In the genomic region with DNA sequence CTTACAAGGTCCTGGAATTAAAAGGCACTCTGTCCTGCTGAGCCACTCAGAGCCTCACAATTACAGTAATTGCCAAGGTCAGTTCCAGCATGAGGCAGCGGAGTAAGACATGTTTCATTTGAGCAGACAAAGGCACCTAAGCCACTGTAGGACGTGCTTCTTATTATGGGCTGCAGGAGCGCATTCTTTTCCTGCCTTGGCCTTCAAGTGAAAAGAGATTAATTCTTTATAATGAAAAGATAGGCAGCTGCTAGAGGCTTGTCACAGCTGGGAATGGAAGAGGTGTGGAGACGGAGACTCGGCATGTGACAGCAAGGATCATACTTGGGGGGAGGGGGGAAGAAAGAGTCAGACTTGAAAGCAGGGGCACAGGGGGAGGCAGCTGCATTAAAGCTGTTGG, we compare ENCODE assay signal across 15 mouse cellular contexts.
A peak's percentile ranks its signal among the peaks of the same experiment; 100 is the strongest.
DNase-seq lines count a peak whose midpoint lies in the region; ATAC-seq and TF ChIP-seq lines count a peak whose summit lies in the region.
"Had no signal": no experiment of that assay in that cellular context is flagged by ENCODE, and none has a peak within 500 bp of the region (broad histone marks: within the 10 kb centered on the region; RNA-seq: fewer than 3 reads in every experiment).

No protein-coding gene starts in this region.

- no peak overlapping the region for H3K9ac ChIP-seq in hindbrain, embryonic 11.5 days (ENCODE audit: low read depth, low read length)
- H3K9ac ChIP-seq in hindbrain, embryonic 12.5 days, result no peak overlapping the region
- no peak overlapping the region for H3K9ac ChIP-seq in midbrain, embryonic 13.5 days (replicated peaks)
- H3K9ac ChIP-seq in lung, postnatal 0 days (replicated peaks; ENCODE audit: low read depth), result no peak overlapping the region
- H3K9ac ChIP-seq: limb, embryonic 12.5 days had no signal

- no peak overlapping the region for H3K4me2 ChIP-seq in hindbrain, embryonic 11.5 days (replicated peaks; ENCODE audit: low read depth, low read length)
- no peak overlapping the region for H3K4me2 ChIP-seq in hindbrain, embryonic 12.5 days (replicated peaks)
- H3K4me2 ChIP-seq in midbrain, embryonic 13.5 days (replicated peaks), result no peak overlapping the region
- no peak overlapping the region for H3K4me2 ChIP-seq in lung, postnatal 0 days (replicated peaks; ENCODE audit: low read depth, low read length)
- H3K4me2 ChIP-seq: limb, embryonic 12.5 days had no signal

- no peak for TF ChIP-seq EP300 in lung, postnatal 0 days (IDR thresholded peaks at IDR 0.05)

- peaks cover 34% of the 10 kb centered on the region for H3K4me1 ChIP-seq in hindbrain, embryonic 10.5 days (replicated peaks)
- no peaks in the 10 kb centered on the region; the same call in 1 of the 2 replicates for H3K4me1 ChIP-seq in hindbrain, embryonic 11.5 days (replicated peaks; ENCODE audit: control insufficient read depth, insufficient read depth, low read length)
- H3K4me1 ChIP-seq in hindbrain, embryonic 12.5 days, result peaks cover 24% of the 10 kb centered on the region
- H3K4me1 ChIP-seq in midbrain, embryonic 13.5 days (replicated peaks), result peaks cover 39% of the 10 kb centered on the region
- H3K4me1 ChIP-seq in lung, postnatal 0 days (ENCODE audit: insufficient read depth, low read depth, low read length), result no peaks in the 10 kb centered on the region

- ATAC-seq in hindbrain, embryonic 11.5 days (ENCODE audit: low FRiP score), result no peak
- 0 out of 2 replicates have a peak, but pooled peaks have one; percentile 52 for ATAC-seq in hindbrain, embryonic 12.5 days (ENCODE audit: low FRiP score)
- ATAC-seq in midbrain, embryonic 13.5 days, result peak; percentile 85
- ATAC-seq in lung, postnatal 0 days, result no peak
- ATAC-seq: intestine, embryonic 16.5 days had no signal

- DNase-seq in hindbrain, embryonic 10.5 days (ENCODE audit: low spot score), result no peak
- no peak for DNase-seq in hindbrain, embryonic 11.5 days (ENCODE audit: low spot score)
- no peak for DNase-seq in lung, postnatal 0 days (ENCODE audit: low spot score)
- DNase-seq in cerebellum, postnatal 14 days, result no peak
- DNase-seq in heart, adult 11 months, result no peak
- no peak for DNase-seq in liver
- DNase-seq: heart, adult 2 months; heart, postnatal 10 days; kidney, postnatal 10 days; thymus, postnatal 25 days had no signal

- peaks cover 12% of the 10 kb centered on the region for H3K36me3 ChIP-seq in hindbrain, embryonic 10.5 days
- H3K36me3 ChIP-seq in hindbrain, embryonic 11.5 days (ENCODE audit: control insufficient read depth, insufficient read depth, low read length), result no peaks in the 10 kb centered on the region
- no peaks in the 10 kb centered on the region for H3K36me3 ChIP-seq in hindbrain, embryonic 12.5 days
- H3K36me3 ChIP-seq in midbrain, embryonic 13.5 days, result peaks cover 4% of the 10 kb centered on the region; the same call in 1 of the 2 replicates
- no peaks in the 10 kb centered on the region for H3K36me3 ChIP-seq in lung, postnatal 0 days (ENCODE audit: insufficient read depth, low read length)
- H3K36me3 ChIP-seq: limb, embryonic 12.5 days had no signal

- H3K27ac ChIP-seq in hindbrain, embryonic 10.5 days, result peak overlapping the region; percentile 78
- no peak overlapping the region for H3K27ac ChIP-seq in hindbrain, embryonic 11.5 days (ENCODE audit: low read depth, low read length)
- H3K27ac ChIP-seq in hindbrain, embryonic 12.5 days, result peak overlapping the region; percentile 73
- peak overlapping the region; percentile 76 for H3K27ac ChIP-seq in midbrain, embryonic 13.5 days
- no peak overlapping the region for H3K27ac ChIP-seq in lung, postnatal 0 days (ENCODE audit: low read length)
- H3K27ac ChIP-seq: heart, adult 2 months; macrophage had no signal

- TF ChIP-seq CTCF in lung, postnatal 0 days (IDR thresholded peaks at IDR 0.05), result no peak

- WGBS in hindbrain, embryonic 10.5 days, result 48% methylated on average over 5 of the region's 5 CpGs
- 34% methylated on average over 5 of the region's 5 CpGs for WGBS in hindbrain, embryonic 11.5 days
- WGBS in hindbrain, embryonic 12.5 days, result 24% methylated on average over 5 of the region's 5 CpGs
- WGBS in midbrain, embryonic 13.5 days, result 9% methylated on average over 5 of the region's 5 CpGs
- WGBS in lung, postnatal 0 days, result 70% methylated on average over 5 of the region's 5 CpGs

- H3K9me3 ChIP-seq in hindbrain, embryonic 10.5 days, result peaks cover 14% of the 10 kb centered on the region; the same call in 1 of the 2 replicates
- no peaks in the 10 kb centered on the region for H3K9me3 ChIP-seq in hindbrain, embryonic 11.5 days (ENCODE audit: control insufficient read depth, low read length)
- H3K9me3 ChIP-seq in hindbrain, embryonic 12.5 days (replicated peaks), result peaks cover 3% of the 10 kb centered on the region; the same call in 1 of the 2 replicates
- 0 out of 2 replicates have a peak, but pooled peaks cover 6% of the 10 kb centered on the region for H3K9me3 ChIP-seq in midbrain, embryonic 13.5 days
- H3K9me3 ChIP-seq in lung, postnatal 0 days (ENCODE audit: low read length), result no peaks in the 10 kb centered on the region

- H3K27me3 ChIP-seq in hindbrain, embryonic 10.5 days (ENCODE audit: insufficient read depth, poor library complexity, severe bottlenecking), result no peaks in the 10 kb centered on the region
- no peaks in the 10 kb centered on the region for H3K27me3 ChIP-seq in hindbrain, embryonic 11.5 days (ENCODE audit: control insufficient read depth, insufficient read depth, low read length)
- H3K27me3 ChIP-seq in hindbrain, embryonic 12.5 days, result no peaks in the 10 kb centered on the region
- no peaks in the 10 kb centered on the region for H3K27me3 ChIP-seq in midbrain, embryonic 13.5 days
- H3K27me3 ChIP-seq in lung, postnatal 0 days (replicated peaks; ENCODE audit: insufficient read depth, low read length), result no peaks in the 10 kb centered on the region
- H3K27me3 ChIP-seq: limb, embryonic 12.5 days had no signal

- H3K4me3 ChIP-seq in hindbrain, embryonic 10.5 days, result no peak overlapping the region
- H3K4me3 ChIP-seq in hindbrain, embryonic 11.5 days (ENCODE audit: low read depth, low read length), result no peak overlapping the region
- no peak overlapping the region for H3K4me3 ChIP-seq in hindbrain, embryonic 12.5 days
- no peak overlapping the region for H3K4me3 ChIP-seq in midbrain, embryonic 13.5 days (replicated peaks)
- H3K4me3 ChIP-seq in lung, postnatal 0 days (ENCODE audit: low read depth, low read length), result no peak overlapping the region
- H3K4me3 ChIP-seq: heart, adult 2 months; limb, embryonic 12.5 days had no signal

Comparison
In these comparisons a context has a peak if more than half of its experiments do, and no peak if none do; other contexts are left out.
1. H3K27ac ChIP-seq: peak in hindbrain, embryonic 10.5 days (single experiment), hindbrain, embryonic 12.5 days (single experiment) and midbrain, embryonic 13.5 days (single experiment); none in hindbrain, embryonic 11.5 days (single experiment) and lung, postnatal 0 days (single experiment).
2. ATAC-seq: peak in hindbrain, embryonic 12.5 days (single experiment) and midbrain, embryonic 13.5 days (single experiment); none in hindbrain, embryonic 11.5 days (single experiment) and lung, postnatal 0 days (single experiment).